Mouse (Mus musculus): Measurements from ENCODE around the gene Cwc25.

The Cwc25 gene

DNA sequence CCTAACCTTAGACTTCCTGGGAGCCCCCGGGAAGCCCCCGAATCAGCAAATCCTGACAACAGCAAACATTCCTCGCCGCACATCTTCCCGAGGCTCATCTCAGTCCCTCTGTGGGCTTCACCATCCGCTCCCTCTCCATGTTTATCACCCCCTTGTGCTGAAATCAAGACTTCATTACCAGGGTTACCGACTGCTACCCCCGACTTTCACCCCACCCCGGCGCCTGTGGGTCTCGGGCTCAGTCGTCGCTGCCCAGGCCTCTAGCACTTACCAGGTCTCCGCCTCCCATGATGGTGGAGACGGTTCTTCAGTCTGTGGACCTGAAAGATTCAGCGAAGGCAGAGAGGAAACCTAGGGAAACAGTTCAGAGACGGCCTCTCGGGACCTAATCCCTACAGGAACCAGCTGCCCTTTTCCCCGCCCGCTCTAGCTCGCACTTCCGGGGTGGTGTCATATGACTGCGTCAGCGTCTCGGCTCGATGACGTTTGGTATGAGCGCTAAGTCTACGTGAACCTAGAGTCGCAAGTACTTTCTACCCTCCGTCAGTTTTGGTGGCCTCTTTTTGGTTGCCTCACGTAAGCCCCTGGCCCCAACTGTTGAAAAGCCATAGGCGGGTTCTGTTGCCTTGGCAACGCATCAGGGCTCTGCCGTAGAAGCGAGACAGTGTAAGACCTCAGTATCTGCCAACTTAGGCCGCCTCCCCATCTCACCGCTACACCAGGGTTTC, at the start of gene Cwc25:
Gene Cwc25 (minus strand): TSS at position 403 of the 728 bp plus-strand sequence.
- peak; percentile 91 to 94 for DNase-seq (ENCODE audit: low spot score in 2 of 2)

- DNase-seq (ENCODE audit: low spot score in 2 of 2): no peak
Observed at GRCm38 (mm10) chr11:97815736-97816135, 49.4 kb upstream of the Cwc25 start.

- no peak for DNase-seq (ENCODE audit: low spot score in 2 of 2)
Observed at GRCm38 (mm10) chr11:97813746-97814515, 47.6 kb upstream of the Cwc25 start.

- no peak for DNase-seq (ENCODE audit: low spot score in 2 of 2)
Observed at GRCm38 (mm10) chr11:97813085-97813484, 46.7 kb upstream of the Cwc25 start.

DNA sequence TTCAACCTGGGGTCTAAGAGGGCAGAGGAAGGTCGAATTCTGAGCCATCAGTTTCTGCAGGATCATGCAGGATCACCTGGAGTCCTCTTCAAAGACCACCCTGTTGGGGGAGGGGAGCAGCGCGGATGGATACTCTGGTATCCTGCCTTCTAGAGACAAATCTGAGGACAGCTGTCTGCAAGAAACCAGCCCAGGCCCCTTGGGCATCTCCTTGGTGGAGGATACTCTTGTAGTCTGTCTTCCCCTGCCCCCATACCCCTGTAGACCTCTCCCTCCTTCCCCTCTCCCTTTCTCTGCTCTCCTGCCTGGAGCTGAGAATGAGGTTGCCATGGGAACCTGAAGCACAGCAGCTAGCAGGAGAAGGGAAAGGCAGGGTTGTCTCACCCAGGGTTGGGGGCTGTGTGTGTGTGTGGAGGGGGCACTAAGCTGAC, 46.1 kb upstream of the Cwc25 start:
- DNase-seq (ENCODE audit: low spot score in 2 of 2): no peak

DNA sequence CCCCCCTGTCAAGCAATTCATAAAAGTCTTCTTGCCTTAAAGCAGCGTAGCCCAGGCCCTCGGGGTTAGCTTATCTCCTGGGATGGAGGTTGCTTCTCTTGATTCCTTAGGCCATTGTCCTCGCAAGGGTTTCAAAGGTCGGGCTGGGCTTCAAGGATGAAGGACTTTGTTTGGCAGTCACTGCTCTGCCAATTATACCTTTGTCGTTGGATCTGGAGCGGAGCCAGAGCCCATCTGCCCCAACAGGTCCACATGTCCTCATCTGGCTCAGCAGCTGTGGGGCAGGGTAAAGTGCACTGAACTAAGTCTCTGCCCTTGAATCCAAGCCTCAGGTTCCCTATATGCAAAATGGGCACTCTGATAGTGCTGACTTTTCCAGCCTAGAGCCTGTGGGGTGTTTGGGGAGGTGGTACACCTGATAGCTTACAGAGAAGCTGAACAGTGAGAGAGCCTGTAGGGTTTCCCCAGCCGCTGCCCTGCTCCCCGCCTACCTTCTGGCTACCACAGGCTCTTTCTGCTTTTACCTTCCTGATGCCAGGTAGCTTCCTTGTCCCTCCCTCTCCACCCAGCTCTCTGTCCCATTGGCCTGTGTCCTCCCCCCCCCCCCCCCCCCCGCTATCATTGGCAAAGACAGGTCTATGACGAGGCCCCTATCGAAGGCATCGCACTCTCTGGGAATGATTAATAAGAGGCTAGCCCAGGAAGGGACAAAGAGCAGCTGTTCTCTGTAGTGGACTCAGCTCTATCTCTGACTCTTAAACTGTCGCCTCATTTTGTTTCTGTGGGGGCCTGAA, 45.4 kb upstream of the Cwc25 start:
- DNase-seq (ENCODE audit: low spot score in 2 of 2): no peak

DNA sequence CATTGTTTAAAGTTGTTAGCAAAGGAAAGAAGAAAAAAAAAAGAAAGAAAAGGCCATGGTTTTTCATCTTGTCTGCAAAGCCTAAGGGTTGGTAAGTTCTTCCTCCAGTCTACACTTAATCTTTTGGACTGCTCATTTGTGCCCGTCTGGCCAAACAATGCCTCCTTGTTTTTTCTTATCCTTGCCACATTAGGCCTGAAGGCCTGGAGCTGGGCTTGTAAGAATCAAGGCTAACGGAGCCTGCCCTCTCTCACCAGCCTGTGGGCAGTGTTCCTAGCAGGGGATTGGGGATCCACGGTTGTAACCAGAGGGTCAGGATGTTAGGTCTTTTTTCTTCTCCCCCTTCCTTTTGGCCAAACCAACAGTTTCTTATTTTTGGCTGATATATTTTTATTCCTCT, 44.6 kb upstream of the Cwc25 start:
- DNase-seq (ENCODE audit: low spot score in 2 of 2): no peak

DNA sequence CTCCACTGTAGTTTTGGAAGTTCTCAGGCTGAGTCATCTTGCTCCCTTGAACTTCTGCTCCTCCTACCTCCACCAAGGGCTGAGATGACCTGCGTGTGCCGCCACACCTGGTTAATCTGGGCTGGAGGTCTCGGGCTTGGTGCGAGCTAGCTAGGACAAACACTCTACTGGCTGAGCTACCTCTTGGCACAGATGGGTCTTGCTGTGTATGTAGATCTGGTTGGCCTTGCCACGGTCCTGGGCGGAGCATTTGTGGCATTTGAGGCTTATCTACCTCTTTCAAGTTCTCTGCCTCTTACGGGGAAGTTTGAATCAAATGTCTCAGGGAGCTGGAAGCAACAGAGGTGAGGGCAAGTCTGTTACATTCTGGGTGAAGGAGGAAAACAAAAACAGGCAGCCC, 44.0 kb upstream of the Cwc25 start:
- peak; percentile 38 to 43 for DNase-seq (ENCODE audit: low spot score in 2 of 2)

DNA sequence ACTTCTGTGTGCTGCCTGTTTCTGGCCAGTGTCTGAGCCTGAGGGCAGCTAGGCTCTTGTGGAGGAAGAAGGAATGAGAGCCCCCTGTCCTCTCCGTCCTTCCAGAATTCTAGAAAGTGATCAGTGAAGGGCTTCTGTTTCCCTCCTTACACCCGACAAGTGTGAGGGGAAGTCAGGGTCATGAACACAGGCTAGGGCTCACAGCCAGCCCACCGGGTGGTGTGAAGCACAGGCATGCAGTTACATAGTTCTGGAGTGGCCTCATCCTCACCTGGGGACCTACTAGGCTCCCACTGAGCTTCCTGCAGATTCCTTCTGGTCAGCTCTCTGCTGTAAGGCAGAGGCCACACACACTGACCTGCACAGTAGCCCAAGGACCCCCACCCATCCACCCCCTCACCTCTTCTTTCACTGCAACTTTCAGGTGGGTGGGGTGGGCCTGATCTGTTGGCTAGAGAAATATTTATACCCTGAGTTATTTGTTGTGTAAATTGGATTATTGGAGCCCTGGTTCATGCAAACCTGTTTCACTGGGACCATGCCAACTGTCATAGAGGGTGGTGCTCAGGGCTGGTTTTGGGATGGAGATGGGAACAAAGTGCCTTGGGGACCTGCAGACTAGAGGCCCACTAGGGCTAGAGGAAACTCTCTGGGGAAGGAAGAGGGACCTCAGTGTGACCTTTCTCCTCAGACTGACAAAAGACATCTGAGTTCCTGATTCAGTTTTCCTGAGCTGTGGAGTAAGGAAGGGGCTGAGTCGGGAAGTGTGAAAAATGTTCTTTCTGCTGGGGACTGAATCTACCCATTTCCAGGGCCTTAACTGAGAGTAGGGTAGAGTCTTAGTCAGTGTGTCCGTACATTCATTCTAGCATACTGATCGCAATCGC, 43.1 kb upstream of the Cwc25 start:
- no peak for DNase-seq (ENCODE audit: low spot score in 2 of 2)

GRCm38 (mm10) chr11:97808621-97809234, 42.4 kb upstream of the Cwc25 start:
- no peak for DNase-seq (ENCODE audit: low spot score in 2 of 2)

GRCm38 (mm10) chr11:97808093-97808492, 41.7 kb upstream of the Cwc25 start:
- DNase-seq (ENCODE audit: low spot score in 2 of 2): no peak

DNA sequence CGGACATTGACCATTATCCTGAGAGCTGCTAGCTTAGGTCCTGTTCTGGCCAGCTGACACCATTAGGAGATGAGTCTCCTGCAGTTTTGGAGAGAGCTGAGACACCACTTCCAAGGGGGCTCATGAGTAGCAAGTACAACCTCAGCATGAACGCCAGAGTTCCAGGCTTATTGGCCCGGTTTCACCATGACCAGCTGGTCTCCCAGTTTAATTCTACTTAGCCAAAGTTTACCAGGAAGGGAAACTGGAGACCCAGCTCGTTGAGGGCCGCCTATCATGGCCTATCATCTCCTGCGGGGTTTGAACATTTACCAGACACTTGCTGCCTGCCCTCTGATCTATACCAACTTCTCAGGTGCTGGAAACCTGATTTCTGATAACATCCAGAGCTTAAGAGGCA, 41.3 kb upstream of the Cwc25 start:
- DNase-seq (ENCODE audit: low spot score in 2 of 2): no peak

GRCm38 (mm10) chr11:97806613-97806964, 40.2 kb upstream of the Cwc25 start:
- DNase-seq (ENCODE audit: low spot score in 2 of 2): no peak

- DNase-seq (ENCODE audit: low spot score in 2 of 2): no peak
Observed at GRCm38 (mm10) chr11:97805662-97806612, 39.6 kb upstream of the Cwc25 start.

GRCm38 (mm10) chr11:97804841-97805661, 38.7 kb upstream of the Cwc25 start:
- no peak for DNase-seq (ENCODE audit: low spot score in 2 of 2)

- no peak for DNase-seq (ENCODE audit: low spot score in 2 of 2)
Observed at GRCm38 (mm10) chr11:97803847-97804246, 37.5 kb upstream of the Cwc25 start.

- DNase-seq (ENCODE audit: low spot score in 2 of 2): no peak
Observed at GRCm38 (mm10) chr11:97802495-97802894, 36.1 kb upstream of the Cwc25 start.

GRCm38 (mm10) chr11:97802194-97802470, 35.8 kb upstream of the Cwc25 start:
- no peak for DNase-seq (ENCODE audit: low spot score in 2 of 2)
